Mouse (Mus musculus) liver, adult 2 months (tissue): ENCODE results near the gene Gfi1. TPM values are rescaled to one million over a fixed set of nuclear protein-coding genes. Genes with fewer than 3 reads are reported as not detected.

Experiments
- DNase-seq: peaks from one replicate; pipeline ENCODE4 v3.0.0-alpha.2; 2011; ENCODE audit warnings: low read depth, low spot score; ENCODE audit errors: extremely low read depth
- H3K27ac ChIP-seq: fragments of 200-500 bp; replicated peaks from 2 replicates; pipeline ENCODE4 v1.5.1; 2012; ENCODE audit warnings: low read depth, mild to moderate bottlenecking, control low read depth, inconsistent platforms, low read length; ENCODE audit not compliant: insufficient read depth
- H3K27me3 ChIP-seq: fragments of 200-500 bp; 2 replicates; pipeline ENCODE4 v1.6.1; 2012; ENCODE audit warnings: mild to moderate bottlenecking, moderate library complexity, low read length, inconsistent platforms; ENCODE audit not compliant: control insufficient read depth, insufficient read depth
- H3K36me3 ChIP-seq: fragments of 200-500 bp; 2 replicates; pipeline ENCODE4 v1.6.1; 2012; ENCODE audit warnings: low read length, inconsistent platforms; ENCODE audit not compliant: control insufficient read depth, insufficient read depth
- H3K4me1 ChIP-seq: fragments of 200-500 bp; 2 replicates; pipeline ENCODE4 v1.6.1; 2011; ENCODE audit warnings: low read length; ENCODE audit not compliant: control insufficient read depth, insufficient read depth
- H3K4me3 ChIP-seq: fragments of 200-500 bp; 2 replicates; pipeline ENCODE4 v1.5.1; 2011; ENCODE audit warnings: low read depth, mild to moderate bottlenecking, control low read depth, low read length, moderate library complexity; ENCODE audit not compliant: insufficient read depth
- H3K79me2 ChIP-seq: fragments of 200-500 bp; 2 replicates; pipeline ENCODE4 v1.6.1; 2012; ENCODE audit warnings: inconsistent platforms, mild to moderate bottlenecking, low read length, moderate library complexity; ENCODE audit not compliant: control insufficient read depth, insufficient read depth
- H3K9ac ChIP-seq: fragments of 200-500 bp; 2 replicates; pipeline ENCODE4 v1.6.1; 2012; ENCODE audit warnings: low read depth, mild to moderate bottlenecking, control low read depth, inconsistent platforms, low read length
- CTCF ChIP-seq: fragments of 200-500 bp; IDR thresholded peaks from 2 replicates; pipeline ENCODE4 v1.5.1; 2011; ENCODE audit warnings: low read depth, low read length, control low read depth
- POLR2A ChIP-seq: fragments of 200-500 bp; IDR thresholded peaks from 2 replicates; pipeline ENCODE4 v1.6.1; 2011; ENCODE audit warnings: low read length, control low read depth; ENCODE audit not compliant: insufficient read depth; ENCODE audit errors: extremely low read depth
- WGBS: fragments of 180-500 bp; shearing (Covaris S2); methylation state at CpG from one replicate; pipeline ENCODE4 v1.1.7; 2018; 5-methylcytosine and 5-hydroxymethylcytosine counted together
- polyA plus RNA-seq: library from polyadenylated mRNA; depleted of rRNA; stranded (reverse); fragments of >200 nt; gene quantifications from 2 replicates; pipeline ENCODE4 v1.2.3, GENCODE M21; 2012
- total RNA-seq: library from RNA; depleted of rRNA; stranded (reverse); fragments of >200 nt; gene quantifications from 2 replicates; pipeline ENCODE4 v1.2.3, GENCODE M21; 2014

The Gfi1 gene
- total and polyA plus RNA-seq, 2 experiments, result 0.09 to 0.12 TPM

DNA sequence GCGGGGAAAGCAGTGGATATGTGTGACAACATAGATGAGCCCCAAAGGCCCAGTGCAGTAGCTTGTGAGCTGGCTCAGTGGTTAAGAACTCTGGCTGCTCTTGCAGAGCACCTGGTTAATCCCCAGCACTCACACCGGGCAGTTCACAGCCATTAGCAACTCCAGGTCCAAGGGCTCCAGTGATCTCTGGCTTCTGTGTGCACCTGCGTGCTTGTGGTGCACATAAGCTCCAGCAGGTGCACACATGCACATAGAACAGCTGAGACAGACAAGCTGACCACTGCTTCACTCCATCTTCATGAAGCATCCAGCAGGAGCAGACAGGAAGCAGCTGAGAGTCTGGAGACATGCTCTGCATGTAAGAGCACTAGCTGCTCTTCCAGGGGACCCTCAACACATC, 12.5 kb upstream of the Gfi1 start:
- WGBS, result 82% methylated on average over 3 of the region's 3 CpGs
- Histone ChIP-seq H3K36me3 (peaks cover 4% of the 10 kb centered on the region), H3K9ac (no peak overlapping the region), H3K27me3 (no peaks in the 10 kb centered on the region), H3K4me1 (no peaks in the 10 kb centered on the region), H3K4me3 (no peak overlapping the region), H3K79me2 (no peaks in the 10 kb centered on the region), H3K27ac (no peak overlapping the region)
- DNase-seq, result no peak
- no peak for TF ChIP-seq CTCF
- no peak for TF ChIP-seq POLR2A

DNA sequence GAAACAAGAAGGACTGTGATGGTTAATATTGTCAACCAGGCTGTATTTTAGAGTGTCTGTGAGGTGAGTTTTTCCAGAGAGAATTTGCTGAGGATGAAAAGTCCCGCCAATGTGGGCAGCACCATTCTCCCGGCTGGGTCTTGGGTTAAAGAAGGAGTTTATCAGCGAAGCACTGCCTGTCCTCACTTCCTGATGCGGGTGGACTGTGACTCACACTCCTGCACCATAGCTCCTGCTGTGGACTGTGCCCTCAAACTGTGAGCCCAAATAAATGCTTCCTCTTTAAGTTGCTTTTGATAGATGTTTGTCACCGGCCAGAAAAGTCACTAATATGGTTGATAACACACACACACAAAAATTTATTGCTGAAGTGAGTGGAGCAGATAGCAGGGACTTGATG, 10.3 kb upstream of the Gfi1 start:
- Histone ChIP-seq H3K27me3 (no peaks in the 10 kb centered on the region), H3K9ac (no peak overlapping the region), H3K79me2 (no peaks in the 10 kb centered on the region), H3K4me1 (no peaks in the 10 kb centered on the region), H3K27ac (no peak overlapping the region), H3K4me3 (no peak overlapping the region), H3K36me3 (no peaks in the 10 kb centered on the region)
- no peak for DNase-seq
- 83% methylated on average over 5 of the region's 5 CpGs for WGBS
- no peak for TF ChIP-seq CTCF
- no peak for TF ChIP-seq POLR2A

DNA sequence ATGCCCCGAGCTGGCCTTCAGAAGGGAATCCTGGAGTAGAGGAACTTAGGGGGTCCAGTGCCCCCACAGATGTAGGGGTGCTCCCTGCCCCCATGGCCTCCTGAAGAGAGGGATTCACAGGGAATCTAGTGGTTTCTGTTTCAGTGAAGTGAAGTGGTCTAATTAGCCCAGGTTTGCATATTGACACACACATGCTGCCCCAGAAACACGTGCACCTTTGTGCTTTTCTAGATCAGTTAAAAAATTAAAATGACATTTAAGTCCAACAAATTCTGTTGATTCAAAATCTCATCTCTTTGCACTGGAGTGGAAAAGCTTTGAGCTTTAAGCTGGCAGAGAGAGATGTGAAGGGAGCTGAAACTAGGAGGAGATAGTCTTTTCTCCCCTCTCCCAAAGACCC, 6.0 kb upstream of the Gfi1 start:
- H3K9ac ChIP-seq, result no peak overlapping the region
- H3K36me3 ChIP-seq, result no peaks in the 10 kb centered on the region
- H3K27ac ChIP-seq, result no peak overlapping the region
- WGBS, result 30% methylated on average over 2 of the region's 2 CpGs
- no peaks in the 10 kb centered on the region for H3K4me1 ChIP-seq
- TF ChIP-seq CTCF (no peak), POLR2A (no peak)
- H3K4me3 ChIP-seq, result no peak overlapping the region
- DNase-seq, result no peak
- no peaks in the 10 kb centered on the region for H3K79me2 ChIP-seq
- H3K27me3 ChIP-seq, result peaks cover 8% of the 10 kb centered on the region; the same call in 1 of the 2 replicates

DNA sequence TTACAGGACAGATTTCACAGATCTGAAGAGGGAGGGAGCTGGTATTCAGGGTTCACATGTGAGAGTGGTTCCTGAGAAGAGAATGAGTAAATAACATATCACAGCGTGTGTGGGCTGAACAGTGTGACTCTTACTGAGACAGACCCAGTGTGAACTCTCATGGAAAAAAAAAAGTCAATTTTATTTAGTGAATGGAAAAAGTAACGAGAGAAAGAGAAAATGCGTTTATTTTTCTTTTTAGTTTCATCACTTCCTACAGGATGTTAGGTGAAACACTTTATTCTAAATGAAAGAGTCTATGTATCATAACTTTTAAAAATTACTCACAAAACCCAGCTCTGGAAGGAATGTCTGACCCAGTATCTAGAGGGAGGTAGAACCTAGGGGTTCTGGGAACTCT, 5.6 kb upstream of the Gfi1 start:
- H3K4me3 ChIP-seq, result no peak overlapping the region
- H3K36me3 ChIP-seq, result no peaks in the 10 kb centered on the region
- H3K79me2 ChIP-seq, result no peaks in the 10 kb centered on the region
- H3K27ac ChIP-seq, result no peak overlapping the region
- peaks cover 11% of the 10 kb centered on the region for H3K27me3 ChIP-seq
- DNase-seq, result no peak
- 47% methylated on average over 3 of the region's 3 CpGs for WGBS
- no peak overlapping the region for H3K9ac ChIP-seq
- TF ChIP-seq POLR2A, result no peak
- TF ChIP-seq CTCF, result no peak
- H3K4me1 ChIP-seq, result no peaks in the 10 kb centered on the region

DNA sequence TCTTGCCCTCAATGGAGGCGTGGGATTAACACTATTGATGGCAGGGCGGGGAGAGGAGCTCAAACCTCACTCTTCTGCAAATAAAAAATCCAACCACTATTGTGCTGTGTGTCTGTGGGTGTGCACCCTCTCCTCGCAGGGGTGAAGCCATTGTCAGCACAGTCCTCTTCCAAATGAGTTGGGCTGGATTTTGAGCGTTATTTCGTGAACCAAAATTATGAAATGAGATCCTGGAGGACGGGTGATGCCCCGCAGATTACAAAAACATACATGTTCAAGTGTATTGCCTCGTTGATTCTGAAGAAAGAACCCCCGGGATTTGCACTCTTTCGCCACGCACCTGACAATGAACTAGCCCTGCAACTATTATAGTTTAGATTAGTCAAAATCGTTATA, 1.2 kb upstream of the Gfi1 start:
- DNase-seq, result no peak
- H3K4me3 ChIP-seq, result no peak overlapping the region
- peaks cover 46% of the 10 kb centered on the region for H3K27me3 ChIP-seq
- no peak for TF ChIP-seq POLR2A
- TF ChIP-seq CTCF, result no peak
- H3K79me2 ChIP-seq, result no peaks in the 10 kb centered on the region
- H3K4me1 ChIP-seq, result peaks cover 10% of the 10 kb centered on the region
- no peak overlapping the region for H3K9ac ChIP-seq
- H3K27ac ChIP-seq, result no peak overlapping the region
- WGBS, result 33% methylated on average over 12 of the region's 12 CpGs
- no peaks in the 10 kb centered on the region for H3K36me3 ChIP-seq

DNA sequence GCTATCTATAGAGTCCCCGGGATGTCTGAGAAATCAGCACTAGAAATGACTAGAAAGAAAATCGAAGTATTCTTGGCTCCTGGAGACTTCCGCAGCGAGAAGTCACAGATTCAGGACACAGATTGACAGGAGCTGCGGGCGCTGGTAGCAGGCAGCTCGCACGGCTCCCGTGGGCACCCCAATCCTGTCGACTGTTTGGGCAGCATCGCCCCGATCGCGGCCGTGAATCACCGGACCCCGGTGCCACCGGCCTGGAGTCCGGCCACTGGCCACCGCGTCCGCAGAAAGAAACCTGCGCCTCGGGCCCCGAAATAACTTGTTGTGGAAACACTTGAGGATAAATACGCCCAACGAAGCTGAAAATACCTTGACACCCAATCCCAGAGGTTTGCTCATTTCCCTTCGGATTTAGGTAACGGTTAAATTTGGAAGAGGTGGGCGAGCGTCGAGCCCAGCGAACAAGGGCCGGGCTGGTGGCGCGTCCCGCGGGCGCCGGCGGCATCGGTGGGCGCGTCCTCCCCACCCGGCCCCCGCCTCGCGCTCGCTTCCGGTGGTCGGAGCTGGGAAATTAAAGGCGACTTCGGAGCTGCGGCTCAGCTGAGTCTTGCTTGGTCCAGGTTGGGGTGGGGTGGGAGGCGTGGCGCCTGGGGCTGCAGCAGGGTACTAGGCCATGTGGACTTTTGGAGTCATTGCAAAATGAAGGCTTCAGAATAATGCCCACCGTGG, 608 bp upstream of the Gfi1 start:
- Histone ChIP-seq H3K36me3 (no peaks in the 10 kb centered on the region), H3K79me2 (no peaks in the 10 kb centered on the region), H3K27me3 (peaks cover 48% of the 10 kb centered on the region), H3K9ac (no peak overlapping the region; the same call in 1 of the 2 replicates), H3K4me1 (peaks cover 10% of the 10 kb centered on the region), H3K4me3 (peak overlapping the region; percentile 42; the same call in 1 of the 2 replicates), H3K27ac (no peak overlapping the region)
- no peak for DNase-seq
- TF ChIP-seq POLR2A (no peak), CTCF (no peak)
- 3% methylated on average over 57 of the region's 57 CpGs for WGBS
